Mouse (Mus musculus) lung, postnatal 0 days (tissue): Measurements from ENCODE around the gene Cep41. TPM values are rescaled to one million over a fixed set of nuclear protein-coding genes. Genes with fewer than 3 reads are reported as not detected.

Experiments
- ATAC-seq: fragments of 200-750 bp; cut with Nextera tagmentation; 2 replicates; pipeline ENCODE4 v1.8.0; 2017; ENCODE audit warnings: moderate library complexity
- DNase-seq: peaks from one replicate; pipeline ENCODE4 v3.0.0-alpha.2; 2016; ENCODE audit warnings: low spot score
- H3K27ac ChIP-seq: fragments of 300-500 bp; sonication (generic); 2 replicates; pipeline ENCODE4 v1.5.1; 2014; ENCODE audit warnings: antibody characterized with exemption, mild to moderate bottlenecking, low read length, mixed read lengths
- H3K27me3 ChIP-seq: fragments of 300-500 bp; sonication (generic); replicated peaks from 2 replicates; pipeline ENCODE4 v1.6.1; 2014; ENCODE audit warnings: low read length, mixed read lengths; ENCODE audit not compliant: insufficient read depth
- H3K36me3 ChIP-seq: fragments of 300-500 bp; sonication (generic); 2 replicates; pipeline ENCODE4 v1.6.1; 2014; ENCODE audit warnings: low read length, mixed read lengths; ENCODE audit not compliant: insufficient read depth
- H3K4me1 ChIP-seq: fragments of 300-500 bp; sonication (generic); 2 replicates; pipeline ENCODE4 v1.6.1; 2014; ENCODE audit warnings: antibody characterized with exemption, low read depth, low read length, mixed read lengths; ENCODE audit not compliant: insufficient read depth
- H3K4me2 ChIP-seq: fragments of 300-500 bp; sonication (generic); replicated peaks from 2 replicates; pipeline ENCODE4 v1.6.1; 2014; ENCODE audit warnings: low read depth, mild to moderate bottlenecking, low read length, moderate library complexity, mixed read lengths
- H3K4me3 ChIP-seq: fragments of 300-500 bp; sonication (generic); 2 replicates; pipeline ENCODE4 v1.5.1; 2014; ENCODE audit warnings: low read depth, low read length
- H3K9ac ChIP-seq: fragments of 300-500 bp; sonication (generic); replicated peaks from 2 replicates; pipeline ENCODE4 v1.6.1; 2014; ENCODE audit warnings: low read depth, mild to moderate bottlenecking
- H3K9me3 ChIP-seq: fragments of 300-500 bp; sonication (generic); 2 replicates; pipeline ENCODE4 v1.6.1; 2016; ENCODE audit warnings: low read length, mixed read lengths
- CTCF ChIP-seq: IDR thresholded peaks from 2 replicates; pipeline ENCODE4 v1.5.1; 2016; ENCODE audit warnings: antibody characterized with exemption, mild to moderate bottlenecking
- EP300 ChIP-seq: IDR thresholded peaks from 2 replicates; pipeline ENCODE4 v1.6.1; 2016; ENCODE audit warnings: antibody characterized with exemption, mild to moderate bottlenecking, control low read depth
- WGBS: fragments of 180-500 bp; shearing (Covaris S2); extraction: QIAGEN DNeasy Blood & Tissue Kit; methylation state at CpG from one replicate; pipeline ENCODE4 v1.1.7; 2014; 5-methylcytosine and 5-hydroxymethylcytosine counted together
- polyA plus RNA-seq: library from polyadenylated mRNA; unstranded; fragments of >200 nt; fragmentation: Nextera tagmentation; extraction: Ambion mirVana; gene quantifications from 2 replicates; pipeline ENCODE4 v1.2.1, GENCODE M21; 2015

The Cep41 gene
- polyA plus RNA-seq, 1 experiment from 2014 or later, result 6.3 TPM

GRCm38 (mm10) chr6:30617959-30618590 lies 75.5 kb downstream of the Cep41 start:
- ATAC-seq (peak; percentile 50), DNase-seq (peak; percentile 59)
- Histone ChIP-seq H3K9me3 (no peaks in the 10 kb centered on the region), H3K9ac (no peak overlapping the region), H3K4me2 (0 out of 2 replicates have a peak overlapping the region, but pooled peaks have one; percentile 17), H3K27ac (no peak overlapping the region), H3K36me3 (no peaks in the 10 kb centered on the region), H3K4me1 (no peaks in the 10 kb centered on the region), H3K27me3 (no peaks in the 10 kb centered on the region), H3K4me3 (no peak overlapping the region)
- WGBS, result 20% methylated on average over 17 of the region's 18 CpGs
- peak; percentile 32 for TF ChIP-seq CTCF
- TF ChIP-seq EP300, result no peak

GRCm38 (mm10) chr6:30617020-30617958 lies 76.3 kb downstream of the Cep41 start:
- TF ChIP-seq EP300 (no peak), CTCF (no peak)
- no peaks in the 10 kb centered on the region for H3K9me3 ChIP-seq
- 23% methylated on average over 13 of the region's 13 CpGs for WGBS
- H3K4me2 ChIP-seq, result 0 out of 2 replicates have a peak overlapping the region, but pooled peaks have one; percentile 17
- H3K36me3 ChIP-seq, result no peaks in the 10 kb centered on the region
- H3K4me3 ChIP-seq, result no peak overlapping the region
- H3K9ac ChIP-seq, result no peak overlapping the region
- DNase-seq, result no peak
- no peak overlapping the region for H3K27ac ChIP-seq
- ATAC-seq, result no peak
- H3K4me1 ChIP-seq, result no peaks in the 10 kb centered on the region
- H3K27me3 ChIP-seq, result no peaks in the 10 kb centered on the region

GRCm38 (mm10) chr6:30616491-30616941 lies 77.0 kb downstream of the Cep41 start:
- DNase-seq, result peak; percentile 12
- TF ChIP-seq EP300 (no peak), CTCF (no peak)
- H3K4me2 ChIP-seq, result 0 out of 2 replicates have a peak overlapping the region, but pooled peaks have one; percentile 1
- WGBS, result 25% methylated on average over 8 of the region's 8 CpGs
- no peaks in the 10 kb centered on the region for H3K9me3 ChIP-seq
- H3K27ac ChIP-seq, result no peak overlapping the region
- H3K36me3 ChIP-seq, result no peaks in the 10 kb centered on the region
- no peaks in the 10 kb centered on the region for H3K27me3 ChIP-seq
- H3K9ac ChIP-seq, result no peak overlapping the region
- no peak overlapping the region for H3K4me3 ChIP-seq
- H3K4me1 ChIP-seq, result no peaks in the 10 kb centered on the region
- 0 out of 2 replicates have a peak, but pooled peaks have one; percentile 30 for ATAC-seq

- no peak overlapping the region for H3K4me2 ChIP-seq
- H3K9ac ChIP-seq, result no peak overlapping the region
- H3K4me3 ChIP-seq, result no peak overlapping the region
- no peaks in the 10 kb centered on the region for H3K4me1 ChIP-seq
- no peaks in the 10 kb centered on the region for H3K27me3 ChIP-seq
- TF ChIP-seq EP300 (no peak), CTCF (no peak)
- no peak overlapping the region for H3K27ac ChIP-seq
- ATAC-seq, result no peak
- DNase-seq, result no peak
- no peaks in the 10 kb centered on the region for H3K9me3 ChIP-seq
- H3K36me3 ChIP-seq, result no peaks in the 10 kb centered on the region
- 45% methylated on average over 4 of the region's 4 CpGs for WGBS
Measured at GRCm38 (mm10) chr6:30615741-30616140, 77.8 kb downstream of the Cep41 start.

GRCm38 (mm10) chr6:30614251-30614650 lies 79.3 kb downstream of the Cep41 start:
- no peaks in the 10 kb centered on the region for H3K36me3 ChIP-seq
- H3K9ac ChIP-seq, result no peak overlapping the region
- H3K9me3 ChIP-seq, result no peaks in the 10 kb centered on the region
- TF ChIP-seq EP300, result no peak
- TF ChIP-seq CTCF, result no peak
- no peaks in the 10 kb centered on the region for H3K27me3 ChIP-seq
- no peak for ATAC-seq
- H3K4me2 ChIP-seq, result no peak overlapping the region
- H3K27ac ChIP-seq, result no peak overlapping the region
- no peak for DNase-seq
- no peak overlapping the region for H3K4me3 ChIP-seq
- WGBS, result 82% methylated on average over 6 of the region's 6 CpGs
- H3K4me1 ChIP-seq, result no peaks in the 10 kb centered on the region

- ATAC-seq, result no peak
- H3K9me3 ChIP-seq, result no peaks in the 10 kb centered on the region
- 83% methylated on average over 5 of the region's 5 CpGs for WGBS
Measured at GRCm38 (mm10) chr6:30611212-30611611, 82.3 kb downstream of the Cep41 start.

More at GRCm38 (mm10) chr6:30611212-30611611, 82.3 kb downstream of the Cep41 start:
- no peak for TF ChIP-seq CTCF
- TF ChIP-seq EP300, result no peak
- Histone ChIP-seq H3K9ac (no peak overlapping the region), H3K4me1 (no peaks in the 10 kb centered on the region), H3K36me3 (no peaks in the 10 kb centered on the region), H3K27me3 (no peaks in the 10 kb centered on the region), H3K4me2 (no peak overlapping the region), H3K27ac (no peak overlapping the region), H3K4me3 (no peak overlapping the region)
- no peak for DNase-seq
